Mouse (Mus musculus): Measurements from ENCODE around the gene Tmem132d.

Gene Tmem132d

GRCm38 (mm10) chr5:128407546-128407945, 25.3 kb downstream of the Tmem132d start:
- intact Hi-C loops (cut with DNase I): no loop called here

GRCm38 (mm10) chr5:128405071-128405470, 27.8 kb downstream of the Tmem132d start:
- intact Hi-C loops (cut with DNase I): no loop called here

- intact Hi-C loops (cut with DNase I): no loop called here
These were observed 28.7 kb downstream of the Tmem132d start for GRCm38 (mm10) chr5:128404223-128404622.

- intact Hi-C loops (cut with DNase I): no loop called here
These were observed 40.5 kb downstream of the Tmem132d start for GRCm38 (mm10) chr5:128392372-128392771.

GRCm38 (mm10) chr5:128389665-128390064, 43.2 kb downstream of the Tmem132d start:
- intact Hi-C loops (cut with DNase I): no loop called here

- intact Hi-C loops (cut with DNase I): no loop called here
These were observed 44.3 kb downstream of the Tmem132d start for GRCm38 (mm10) chr5:128388358-128389141.

GRCm38 (mm10) chr5:128369814-128370213, 63.1 kb downstream of the Tmem132d start:
- intact Hi-C loops (cut with DNase I): no loop called here

- intact Hi-C loops (cut with DNase I): no loop called here
These were observed 63.8 kb downstream of the Tmem132d start for GRCm38 (mm10) chr5:128369111-128369510.

GRCm38 (mm10) chr5:128365261-128365985, 67.5 kb downstream of the Tmem132d start:
- intact Hi-C loops (cut with DNase I): no loop called here

- intact Hi-C loops (cut with DNase I): no loop called here
These were observed 71.8 kb downstream of the Tmem132d start for GRCm38 (mm10) chr5:128360946-128361675.

GRCm38 (mm10) chr5:128348835-128349234, 84.0 kb downstream of the Tmem132d start:
- intact Hi-C loops (cut with DNase I): no loop called here

- intact Hi-C loops (cut with DNase I): no loop called here
These were observed 96.0 kb downstream of the Tmem132d start for GRCm38 (mm10) chr5:128336841-128337240.

GRCm38 (mm10) chr5:128332766-128333165, 100.1 kb downstream of the Tmem132d start:
- intact Hi-C loops (cut with DNase I): no loop called here

GRCm38 (mm10) chr5:128330351-128330750, 102.5 kb downstream of the Tmem132d start:
- intact Hi-C loops (cut with DNase I): no loop called here

- intact Hi-C loops (cut with DNase I): no loop called here
These were observed 130.5 kb downstream of the Tmem132d start for GRCm38 (mm10) chr5:128302387-128302786.

GRCm38 (mm10) chr5:128291191-128291590, 141.7 kb downstream of the Tmem132d start:
- intact Hi-C loops (cut with DNase I): no loop called here

GRCm38 (mm10) chr5:128273255-128273654, 159.6 kb downstream of the Tmem132d start:
- intact Hi-C loops (cut with DNase I): no loop called here

GRCm38 (mm10) chr5:128267366-128267765, 165.5 kb downstream of the Tmem132d start:
- intact Hi-C loops (cut with DNase I): no loop called here

GRCm38 (mm10) chr5:128244219-128244618, 188.7 kb downstream of the Tmem132d start:
- intact Hi-C loops (cut with DNase I): no loop called here

- intact Hi-C loops (cut with DNase I): no loop called here
These were observed 196.1 kb downstream of the Tmem132d start for GRCm38 (mm10) chr5:128236638-128237335.

GRCm38 (mm10) chr5:128235611-128236010, 197.3 kb downstream of the Tmem132d start:
- intact Hi-C loops (cut with DNase I): no loop called here

Data from adrenal gland (tissue).